Mouse (Mus musculus) granulocyte monocyte progenitor cell, adult 5-6 weeks (primary cell): ENCODE data around the gene Plekhg1. TPM values are rescaled to one million over a fixed set of nuclear protein-coding genes. Genes with fewer than 3 reads are reported as not detected.

ENCODE experiments used
- ATAC-seq: replicated peaks from 2 replicates; pipeline ENCODE4 v1.8.0; 2016; ENCODE audit warnings: mild to moderate bottlenecking, moderate TSS enrichment, inconsistent platforms; ENCODE audit not compliant: poor library complexity, severe bottlenecking
- total RNA-seq, 2 experiments: library from RNA; stranded (forward) in 1 of 2; stranded (reverse) in 1 of 2; fragments of 200-712, 200-1000 nt in 1 of 2; fragments of >200 nt in 1 of 2; fragmentation: Nextera tagmentation in 1 of 2; gene quantifications; 2 replicates each; pipeline ENCODE4 v1.2.3; 2014 to 2017

Gene Plekhg1
- total RNA-seq, 2 experiments from 2014 or later: 0.19 to 0.21 TPM

- no peak for ATAC-seq
Observed at GRCm38 (mm10) chr10:3867298-3867697, 127.1 kb downstream of the Plekhg1 start.

DNA sequence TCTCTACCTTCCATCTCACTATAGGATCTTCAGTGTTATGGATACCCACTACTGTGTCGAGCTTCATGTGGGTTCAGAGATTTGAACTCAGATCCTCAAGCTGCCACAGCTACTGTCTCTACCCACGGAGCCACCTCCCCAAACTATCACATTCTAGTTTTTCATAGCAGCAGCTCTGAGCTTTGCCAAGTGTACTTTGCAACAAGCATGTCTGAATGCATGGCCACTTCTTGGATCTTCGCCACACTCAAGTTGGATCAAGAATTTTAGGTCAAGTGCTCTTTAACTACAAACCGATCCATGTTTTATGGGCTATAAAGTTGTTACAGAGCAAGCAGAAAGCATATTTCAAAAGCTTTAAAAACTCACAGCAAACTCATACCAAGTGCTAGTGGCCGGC is 130.7 kb downstream of the Plekhg1 start:
- no peak for ATAC-seq

GRCm38 (mm10) chr10:3873467-3873866 is 133.3 kb downstream of the Plekhg1 start:
- ATAC-seq: no peak

GRCm38 (mm10) chr10:3877852-3878535 is 137.8 kb downstream of the Plekhg1 start:
- no peak for ATAC-seq

GRCm38 (mm10) chr10:3881179-3881578 is 141.0 kb downstream of the Plekhg1 start:
- no peak for ATAC-seq

- no peak for ATAC-seq
Observed at GRCm38 (mm10) chr10:3888510-3888909, 148.3 kb downstream of the Plekhg1 start.

DNA sequence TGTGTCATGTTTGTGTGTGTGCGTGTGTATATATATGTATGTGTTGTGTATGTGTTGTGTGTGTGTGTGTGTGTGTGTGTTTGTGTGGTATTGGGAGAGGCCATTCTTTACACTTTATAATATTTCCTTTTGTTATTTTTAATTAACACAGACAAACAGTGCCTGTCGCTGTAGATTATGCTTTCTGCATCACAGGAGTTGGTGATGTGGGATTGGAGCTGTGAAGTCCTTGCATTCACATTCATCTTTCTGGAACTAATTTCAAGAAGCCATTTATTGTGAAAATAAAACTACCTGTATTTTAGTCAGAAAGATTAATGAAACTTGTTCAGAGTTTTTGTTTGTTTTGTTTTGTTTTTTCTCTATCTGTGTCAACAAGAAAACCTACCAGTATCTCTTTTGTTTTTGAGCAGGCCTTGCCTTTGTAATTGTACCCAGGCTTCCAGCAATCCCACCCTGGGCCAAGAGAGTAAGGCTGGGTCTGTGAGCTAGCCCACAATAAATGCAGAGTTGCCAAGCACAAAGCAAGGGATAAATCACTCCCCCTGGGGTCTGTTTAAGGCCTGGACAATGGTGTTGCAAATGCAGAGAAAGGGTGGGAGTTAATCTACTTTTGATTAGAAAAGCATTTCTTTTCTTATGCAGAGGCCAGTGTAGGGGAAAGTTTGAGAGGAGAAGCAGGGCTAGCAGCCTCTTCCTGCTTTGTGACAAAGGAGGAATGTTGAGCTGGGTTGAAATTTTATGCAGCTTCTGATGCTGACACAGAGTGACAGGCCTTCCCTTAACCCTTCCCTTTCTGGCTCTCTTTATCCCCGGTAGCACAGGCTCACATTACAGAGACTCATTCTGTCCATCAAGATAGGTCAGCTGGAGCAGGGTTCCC is 151.5 kb downstream of the Plekhg1 start:
- ATAC-seq: no peak

GRCm38 (mm10) chr10:3892368-3892767 is 152.2 kb downstream of the Plekhg1 start:
- no peak for ATAC-seq

GRCm38 (mm10) chr10:3898068-3898467 is 157.9 kb downstream of the Plekhg1 start:
- no peak for ATAC-seq

GRCm38 (mm10) chr10:3900416-3900956 is 160.3 kb downstream of the Plekhg1 start:
- ATAC-seq: no peak

GRCm38 (mm10) chr10:3905747-3906146 is 165.6 kb downstream of the Plekhg1 start:
- ATAC-seq: no peak

GRCm38 (mm10) chr10:3914104-3914503 is 173.9 kb downstream of the Plekhg1 start:
- ATAC-seq: no peak

GRCm38 (mm10) chr10:3920368-3921152 is 180.4 kb downstream of the Plekhg1 start:
- no peak for ATAC-seq

- no peak for ATAC-seq
Observed at GRCm38 (mm10) chr10:3928008-3928545, 187.9 kb downstream of the Plekhg1 start.

DNA sequence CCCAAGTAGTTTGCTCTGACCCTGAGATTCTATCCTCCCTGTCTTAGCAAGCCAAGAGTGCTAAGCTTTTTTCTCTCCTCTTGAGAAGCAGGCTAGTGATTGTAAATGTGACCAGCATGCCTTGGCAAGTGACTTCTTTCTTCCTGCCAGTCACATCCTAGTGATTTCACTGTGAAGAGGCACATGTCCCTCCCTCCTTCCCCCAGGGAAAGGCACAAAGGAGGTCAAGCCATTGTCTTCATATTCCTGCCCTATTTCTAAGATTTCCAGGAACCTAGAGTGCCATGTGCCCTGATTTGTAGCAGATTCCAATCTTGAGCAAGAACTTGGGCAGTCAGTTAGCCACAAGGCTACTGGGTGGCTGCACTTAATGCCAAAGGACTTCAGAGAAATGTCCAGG is 191.7 kb downstream of the Plekhg1 start:
- ATAC-seq: no peak

- ATAC-seq: no peak
Observed at GRCm38 (mm10) chr10:3933311-3933940, 193.3 kb downstream of the Plekhg1 start.

- ATAC-seq: peak; percentile 97
Observed at GRCm38 (mm10) chr10:3936864-3937263, 196.7 kb downstream of the Plekhg1 start.

DNA sequence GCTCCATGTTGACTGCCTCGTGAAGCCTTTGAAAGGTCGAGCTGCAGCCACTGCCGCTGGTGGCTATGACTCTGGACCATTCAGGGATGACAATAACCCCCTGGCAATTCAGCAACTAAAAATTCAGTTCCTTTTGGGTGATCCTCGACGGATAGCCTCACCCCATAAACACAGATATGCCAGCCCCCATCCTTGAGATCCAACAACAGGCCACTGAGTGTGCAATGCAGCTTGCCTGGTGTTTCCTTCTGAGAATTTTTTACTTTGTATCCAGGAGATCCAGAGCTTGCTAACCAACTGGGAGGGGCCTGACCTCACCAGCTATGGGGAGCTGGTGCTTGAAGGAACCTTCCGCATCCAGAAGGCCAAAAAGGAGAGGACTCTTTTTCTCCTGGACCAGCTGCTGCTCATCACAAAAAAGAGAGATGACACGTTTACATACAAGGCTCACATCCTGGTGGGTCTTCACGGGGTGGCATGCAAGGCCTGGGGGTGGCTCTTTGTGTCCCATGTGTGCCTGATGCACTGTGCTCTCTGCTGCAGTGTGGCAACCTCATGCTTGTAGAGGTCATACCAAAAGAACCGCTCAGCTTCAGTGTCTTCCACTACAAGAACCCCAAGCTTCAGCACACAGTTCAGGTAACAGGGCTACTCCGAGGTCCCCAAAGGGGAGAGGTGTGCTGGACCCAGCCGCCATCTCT is 199.9 kb downstream of the Plekhg1 start:
- ATAC-seq: no peak

GRCm38 (mm10) chr10:3940596-3940975 is 200.4 kb downstream of the Plekhg1 start:
- ATAC-seq: no peak
